Mouse (Mus musculus): ENCODE data around the gene Ift80. TPM values are rescaled to one million over a fixed set of nuclear protein-coding genes. Genes with fewer than 3 reads are reported as not detected.
"Not testable (repeated sequence)": the region's sequence is repeated elsewhere in the genome, so short reads cannot be mapped to it uniquely, and the experiment has no call there.

Ift80 gene
- total RNA-seq (2021): 10 to 100 TPM; 22.3 to 23.9 TPM

DNA sequence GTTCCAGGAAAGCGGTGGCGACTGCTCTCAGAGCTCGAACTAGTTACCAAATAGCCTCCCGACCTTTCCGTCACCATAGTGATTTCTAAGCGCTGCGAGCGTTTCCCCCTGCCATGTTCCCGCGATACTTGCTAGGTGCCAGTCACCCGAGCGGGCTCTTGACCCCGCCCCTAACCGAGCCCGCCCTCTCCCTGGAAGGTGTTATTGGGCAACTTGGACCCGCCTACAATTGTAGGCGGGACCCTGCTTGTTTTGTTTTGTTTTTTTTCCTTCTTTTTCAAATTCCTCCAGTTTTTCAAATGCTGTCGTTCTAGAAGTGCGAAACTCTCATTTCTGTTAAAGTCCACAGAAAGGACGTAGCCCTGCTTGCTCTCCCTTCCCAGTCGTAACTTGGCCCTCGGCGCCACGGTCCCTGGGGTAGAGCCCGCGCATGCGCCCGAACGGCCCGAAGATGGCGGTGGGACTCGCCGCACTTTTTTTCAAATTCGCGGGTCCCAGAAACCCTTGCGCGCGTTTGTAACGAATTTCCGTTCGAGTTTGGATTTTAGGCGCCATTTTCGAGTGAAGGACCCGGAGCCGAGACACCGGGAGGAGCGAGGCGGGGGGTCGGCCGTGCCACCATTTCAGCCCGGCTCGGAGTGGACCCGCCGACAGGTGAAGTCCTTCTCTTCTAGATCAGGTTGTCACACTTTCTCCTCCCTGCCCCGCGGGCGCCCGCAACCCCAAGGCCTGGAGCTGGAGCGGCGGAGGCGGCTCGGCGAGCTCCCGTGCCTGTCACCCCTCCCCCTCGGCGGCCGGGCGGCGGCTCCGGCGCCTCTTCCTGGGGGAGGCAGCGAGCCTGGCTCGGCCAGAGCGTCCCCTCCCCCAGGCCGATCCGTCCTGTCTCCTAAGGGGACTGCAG is at the start of gene Ift80, which contains the start of gene Smc4:
Ift80 (minus strand) TSS at position 134 of the 901 bp plus-strand sequence.
Smc4 (plus strand) TSS at position 302 of the 901 bp plus-strand sequence.
- peak; percentile 94 to 96 for DNase-seq (ENCODE audit: low spot score in 2 of 2)
- intact Hi-C loops (cut with DNase I): loop anchor here (2.0 kb wide), 1 partner anchor 40 kb away; the partner anchor contains the start of gene Trim59

DNA sequence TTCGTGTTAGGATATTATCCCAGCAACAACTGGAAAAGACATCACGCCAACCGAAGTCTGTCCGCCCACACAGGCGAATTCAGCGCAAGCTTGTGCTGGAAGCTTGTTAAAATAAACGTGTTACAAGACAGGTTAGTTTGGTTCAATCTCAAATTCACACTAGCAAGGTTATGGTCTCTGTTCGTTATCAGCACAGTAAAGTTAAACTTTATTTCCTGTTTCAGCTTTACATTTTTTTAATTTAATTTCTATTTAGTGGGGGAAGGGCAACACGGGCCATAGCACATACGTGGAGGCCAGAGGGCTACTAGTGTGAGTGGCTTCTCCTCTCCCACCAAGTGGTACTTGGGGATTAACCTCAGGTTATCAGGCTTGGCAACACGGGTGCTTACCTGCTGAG is 47.5 kb upstream of the Ift80 start:
- no peak for DNase-seq (ENCODE audit: low spot score in 2 of 2)
- intact Hi-C loops (cut with DNase I): no loop called here

DNA sequence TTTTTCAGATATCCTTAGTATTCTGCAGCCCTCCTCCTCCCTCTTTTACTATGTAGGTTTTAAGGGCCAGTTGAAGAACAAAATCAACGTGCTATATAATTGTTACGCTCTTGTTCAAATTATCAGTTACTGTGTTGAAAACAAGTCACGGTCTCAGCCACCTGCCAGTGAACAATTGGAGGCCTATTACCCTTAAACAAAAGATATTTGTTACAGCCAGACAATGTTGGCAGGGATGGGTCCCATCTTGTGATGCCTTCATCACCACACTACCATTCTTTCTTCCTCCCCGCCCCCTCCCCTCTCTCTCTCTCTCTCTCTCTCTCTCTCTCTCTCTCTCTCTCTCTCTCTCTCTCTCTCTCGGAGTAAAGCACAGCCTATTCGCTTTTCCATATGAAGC is 44.6 kb upstream of the Ift80 start:
- DNase-seq (ENCODE audit: low spot score in 2 of 2): peak in 1 of 2 experiments; percentile 25
- intact Hi-C loops (cut with DNase I): no loop called here

DNA sequence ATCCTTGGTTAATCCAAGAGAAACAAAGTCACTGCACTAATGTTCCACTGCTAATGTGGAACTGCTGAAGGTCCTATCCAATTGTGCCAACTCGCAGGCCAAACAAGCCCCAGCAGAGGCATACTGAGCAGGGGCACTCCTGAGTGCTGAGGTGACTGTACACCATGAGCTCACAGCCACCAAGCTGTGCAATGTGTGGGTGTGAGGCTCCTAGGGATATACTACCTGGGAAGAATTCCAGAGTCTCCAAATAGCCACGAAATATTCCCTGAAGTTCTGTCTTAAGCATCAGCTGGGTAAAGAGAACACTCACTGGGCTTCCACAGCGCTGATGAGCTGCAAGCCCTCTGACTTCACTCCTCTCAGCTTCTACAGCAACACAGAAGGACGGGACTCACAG is 43.3 kb upstream of the Ift80 start:
- intact Hi-C loops (cut with DNase I): no loop called here
- DNase-seq (ENCODE audit: low spot score in 2 of 2): peak in 1 of 2 experiments; percentile 28

DNA sequence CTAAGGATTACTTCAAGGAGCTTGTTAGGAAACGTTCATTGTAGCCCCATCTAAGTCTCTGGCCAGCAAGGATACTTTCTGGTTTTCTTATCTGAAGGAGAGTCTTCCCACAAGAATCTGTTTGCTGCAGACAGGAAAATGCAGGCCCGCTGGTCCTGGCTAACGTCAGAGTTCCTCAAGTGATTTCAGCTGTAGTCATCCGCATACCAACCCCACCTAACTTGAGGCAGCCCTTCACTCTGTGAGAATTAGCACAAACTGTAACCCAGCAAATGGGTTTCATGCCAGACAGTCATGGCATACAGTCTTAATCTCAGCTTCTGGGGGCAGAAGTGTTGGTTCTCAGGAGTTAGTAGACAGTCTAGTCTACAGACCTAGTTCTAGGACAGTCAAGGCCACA is 42.1 kb upstream of the Ift80 start:
- intact Hi-C loops (cut with DNase I): no loop called here
- no peak for DNase-seq (ENCODE audit: low spot score in 2 of 2)

DNA sequence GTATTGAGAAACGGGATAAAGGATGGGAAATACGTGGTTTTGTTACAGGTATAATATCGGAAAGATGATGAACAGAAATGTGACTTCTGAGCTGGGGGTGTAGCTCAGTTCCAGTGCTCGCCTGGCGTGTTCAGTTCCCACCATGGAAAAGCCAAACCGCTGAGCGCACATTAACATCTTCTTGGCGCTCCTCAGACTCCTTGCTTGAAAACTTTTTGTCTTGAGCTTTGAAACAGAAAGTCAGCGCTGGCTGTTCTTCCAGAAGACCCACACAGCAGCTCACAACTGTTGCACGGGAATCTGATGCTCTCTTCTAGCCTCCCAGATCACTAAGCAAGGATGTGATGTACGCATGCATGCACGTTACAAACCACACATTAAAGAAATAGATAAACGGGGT is 41.4 kb upstream of the Ift80 start:
- intact Hi-C loops (cut with DNase I): loop anchor here (2.0 kb wide), 1 partner anchor 41 kb away; the partner anchor contains the start of genes Ift80 and Smc4
- DNase-seq (ENCODE audit: low spot score in 2 of 2): no peak

DNA sequence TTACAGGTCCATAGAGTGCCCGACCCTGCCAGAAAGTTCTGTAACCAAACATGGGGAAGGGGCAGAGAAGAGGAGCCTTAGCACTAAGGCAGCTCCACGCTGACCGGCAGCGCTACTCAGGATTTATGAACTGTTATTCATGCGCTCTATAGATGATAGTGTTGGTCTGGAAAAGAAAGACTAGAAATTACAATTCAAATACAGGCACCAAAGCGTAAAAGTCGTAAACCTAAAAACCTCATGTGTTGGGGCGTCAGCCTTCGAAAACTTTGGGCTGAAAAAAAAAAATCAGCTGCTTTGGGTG is 41.0 kb upstream of the Ift80 start:
- intact Hi-C loops (cut with DNase I): loop anchor here (2.0 kb wide), 1 partner anchor 41 kb away; the partner anchor contains the start of genes Ift80 and Smc4
- peak in 1 of 2 experiments; percentile 12 for DNase-seq (ENCODE audit: low spot score in 2 of 2)

DNA sequence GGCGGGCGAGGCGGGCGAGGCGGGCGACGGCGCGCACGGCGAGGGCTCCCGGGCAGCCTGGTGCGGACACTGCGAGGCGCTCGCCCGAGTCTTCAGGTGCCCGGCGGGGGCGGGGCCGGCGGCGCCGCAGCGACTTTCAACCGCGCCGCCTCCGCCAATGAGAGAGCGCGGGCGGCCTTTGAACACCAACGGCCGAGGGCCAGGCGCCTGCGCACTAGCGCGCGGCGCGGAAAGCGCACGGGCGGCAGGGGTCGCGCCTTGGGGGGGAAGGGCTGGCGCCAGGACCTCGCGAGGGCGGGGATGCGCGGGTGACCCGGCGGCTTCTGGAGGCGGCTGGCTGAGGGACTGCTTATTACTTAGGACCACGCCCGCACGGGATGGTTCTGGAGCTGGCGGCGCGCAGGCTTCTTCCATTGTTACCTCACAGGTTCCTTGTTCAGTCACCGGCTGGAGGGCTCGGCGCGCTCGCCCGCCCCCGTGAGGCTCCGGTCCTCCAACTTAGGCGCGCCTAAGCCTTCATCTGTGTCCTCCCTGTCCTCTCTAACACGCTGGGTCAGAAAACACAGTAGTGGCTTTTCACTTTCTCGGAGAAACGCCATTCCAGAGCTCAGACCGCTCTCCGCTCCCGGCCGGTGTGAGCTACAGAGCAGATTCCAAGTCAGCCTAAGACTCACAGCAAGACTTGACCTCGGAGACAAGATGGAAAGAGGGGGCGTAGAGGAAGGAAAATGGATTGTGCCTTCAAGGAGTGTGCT is 40.5 kb upstream of the Ift80 start, which contains the start of gene Trim59:
Trim59 (minus strand) TSS at position 111 of the 755 bp plus-strand sequence.
- DNase-seq (ENCODE audit: low spot score in 2 of 2): peak; percentile 90 to 92
- intact Hi-C loops (cut with DNase I): loop anchor here (2.0 kb wide), 1 partner anchor 40 kb away; the partner anchor contains the start of genes Ift80 and Smc4

DNA sequence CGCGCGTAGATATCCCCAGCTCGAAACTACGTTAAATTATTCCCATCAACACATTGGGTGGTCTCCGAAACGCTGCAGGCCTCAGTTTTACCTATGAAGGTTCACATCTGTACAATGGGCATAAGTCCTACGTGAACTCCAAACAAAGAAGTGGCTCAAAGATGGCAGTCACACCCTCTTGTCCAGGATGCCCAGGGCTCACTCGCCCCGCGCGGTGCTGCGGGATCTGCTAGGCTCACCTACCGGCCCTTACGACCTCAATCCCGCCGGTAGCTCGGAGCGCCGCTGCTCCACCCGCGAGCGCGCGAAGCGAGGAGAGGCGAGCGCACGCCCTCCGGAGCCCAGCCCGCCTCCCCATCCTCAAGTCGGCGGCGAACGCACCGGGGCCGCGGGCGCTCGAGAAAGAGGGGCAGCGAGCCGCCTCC is 39.8 kb upstream of the Ift80 start:
- intact Hi-C loops (cut with DNase I): loop anchor here (2.0 kb wide), 1 partner anchor 39 kb away; the partner anchor contains the start of genes Ift80 and Smc4
- no peak for DNase-seq (ENCODE audit: low spot score in 2 of 2)

DNA sequence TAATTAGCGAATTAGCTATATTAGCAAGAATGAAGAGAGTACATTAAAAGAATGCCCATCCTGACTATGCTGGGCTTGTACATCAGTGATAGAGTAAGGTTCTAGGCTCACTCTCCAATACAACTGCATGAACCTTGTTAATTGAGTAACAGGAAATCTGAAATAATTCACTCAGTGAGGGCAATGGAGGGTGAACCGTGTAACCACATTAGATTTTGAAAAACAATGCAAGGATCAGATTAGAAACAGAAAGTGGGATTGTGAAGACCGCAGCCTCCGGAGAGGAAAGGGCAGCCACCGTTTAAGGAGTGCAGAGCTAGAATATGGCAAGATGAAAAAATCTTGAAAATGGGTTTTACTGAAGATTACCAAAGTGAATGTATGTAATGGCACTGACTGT is 36.9 kb upstream of the Ift80 start:
- no peak for DNase-seq (ENCODE audit: low spot score in 2 of 2)
- intact Hi-C loops (cut with DNase I): no loop called here

DNA sequence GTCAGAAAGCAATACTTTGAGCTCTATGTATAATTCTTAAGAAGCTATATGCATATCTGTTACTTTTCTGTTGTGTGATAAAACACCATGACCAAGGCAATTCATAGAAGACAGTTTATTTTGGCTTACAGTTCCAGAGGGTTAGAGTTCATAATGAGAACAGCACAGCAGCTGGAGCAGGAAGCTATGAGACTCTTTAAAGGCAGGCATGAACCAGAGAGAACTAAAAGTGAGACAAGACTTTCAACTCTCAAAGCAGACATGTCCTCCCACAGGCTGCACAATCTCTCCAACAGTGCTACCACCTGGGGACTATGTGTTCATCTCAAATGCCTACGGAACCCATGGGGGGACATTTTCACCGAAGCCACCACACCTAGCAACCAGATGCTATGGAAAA is 35.7 kb upstream of the Ift80 start:
- intact Hi-C loops (cut with DNase I): no loop called here
- DNase-seq (ENCODE audit: low spot score in 2 of 2): no peak

DNA sequence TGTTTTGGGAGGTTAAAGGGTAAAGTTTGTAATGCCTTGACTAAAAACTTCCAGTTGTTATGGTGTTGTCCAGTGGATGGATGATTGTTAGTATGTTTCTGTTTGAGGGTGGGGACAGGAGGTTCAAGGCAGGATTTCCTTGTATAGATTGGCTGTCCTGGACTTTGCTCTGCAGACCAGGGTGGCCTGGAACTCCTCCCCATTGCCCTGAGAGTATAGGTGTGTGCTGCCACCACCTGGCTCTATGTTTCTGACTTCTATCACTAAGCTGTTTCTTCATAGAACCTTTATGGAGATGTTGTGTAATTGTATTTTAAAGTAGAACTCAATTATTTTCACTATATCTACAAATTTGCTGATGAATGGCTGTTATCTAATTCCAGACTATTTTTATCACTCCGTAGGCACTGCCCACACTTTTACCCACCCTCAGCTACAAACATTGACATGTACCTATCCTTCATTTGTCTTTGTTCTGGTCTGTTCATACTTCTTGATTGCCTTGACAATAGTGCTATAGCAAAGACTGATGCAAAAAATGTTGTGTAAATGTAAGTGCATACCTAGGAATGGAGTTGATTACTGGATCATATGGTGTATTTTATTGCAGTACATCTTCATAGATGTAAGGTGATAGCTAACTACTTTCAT is 21.9 kb upstream of the Ift80 start:
- intact Hi-C loops (cut with DNase I): no loop called here
- DNase-seq (ENCODE audit: low spot score in 2 of 2): no peak

DNA sequence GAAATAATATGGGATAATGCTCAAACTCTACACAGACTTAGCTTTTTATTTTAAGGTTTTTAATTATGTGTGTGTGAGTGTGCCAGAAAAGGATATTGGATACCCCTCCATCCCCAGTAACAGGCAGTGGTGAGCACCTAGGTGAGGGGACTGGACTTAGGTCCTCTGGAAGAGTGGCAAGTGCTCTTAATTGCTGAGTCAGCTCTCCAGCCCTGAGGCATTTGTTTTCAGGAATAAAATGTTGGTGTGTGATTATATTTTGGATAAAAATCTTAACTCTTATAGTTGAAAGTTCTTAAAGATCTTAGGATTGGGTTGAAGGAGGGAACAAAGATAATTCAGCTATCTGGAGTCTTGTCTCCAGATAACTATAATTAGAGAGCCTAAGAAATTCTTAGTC is 16.4 kb upstream of the Ift80 start:
- intact Hi-C loops (cut with DNase I): no loop called here
- DNase-seq (ENCODE audit: low spot score in 2 of 2): no peak

DNA sequence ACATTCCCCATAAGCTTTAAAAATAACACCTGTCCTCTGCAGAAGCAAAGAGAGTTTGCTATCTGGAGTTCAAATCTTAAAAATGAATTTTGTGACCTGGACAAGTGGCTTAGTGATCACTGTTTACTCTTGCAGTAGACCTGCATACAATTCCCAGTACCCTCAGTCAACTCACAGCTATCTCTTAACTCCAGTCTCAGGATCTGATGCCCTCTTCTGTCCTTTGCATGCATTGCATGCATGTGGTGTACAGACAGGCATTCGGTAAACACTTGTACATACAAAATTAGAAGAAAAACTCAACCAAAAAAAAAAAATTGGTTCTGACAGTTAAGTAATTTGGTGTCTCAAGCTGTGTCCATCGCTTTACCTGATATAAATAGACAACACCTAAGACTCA is 15.9 kb upstream of the Ift80 start:
- intact Hi-C loops (cut with DNase I): no loop called here
- DNase-seq (ENCODE audit: low spot score in 2 of 2): no peak

DNA sequence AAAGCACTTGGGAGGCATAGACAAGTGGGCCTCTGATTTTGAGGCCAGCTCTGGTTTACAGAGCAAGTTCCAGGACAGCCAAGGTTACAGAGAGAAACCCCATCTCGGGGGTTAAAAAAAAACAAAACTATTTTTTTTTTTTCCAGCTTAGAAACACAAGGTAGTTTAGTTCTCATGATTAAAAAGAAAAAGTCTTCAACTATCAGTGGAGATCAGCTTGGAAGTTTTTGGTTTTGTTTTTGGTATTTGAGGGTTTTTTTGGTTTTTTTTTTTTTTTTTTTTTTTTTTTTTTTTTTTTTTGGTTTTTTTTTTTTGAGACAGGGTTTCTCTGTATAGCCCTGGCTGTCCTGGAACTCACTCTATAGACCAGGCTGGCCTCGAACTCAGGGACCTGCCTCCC is 14.3 kb upstream of the Ift80 start:
- intact Hi-C loops (cut with DNase I); DNase-seq (ENCODE audit: low spot score in 2 of 2): not testable (repeated sequence)

DNA sequence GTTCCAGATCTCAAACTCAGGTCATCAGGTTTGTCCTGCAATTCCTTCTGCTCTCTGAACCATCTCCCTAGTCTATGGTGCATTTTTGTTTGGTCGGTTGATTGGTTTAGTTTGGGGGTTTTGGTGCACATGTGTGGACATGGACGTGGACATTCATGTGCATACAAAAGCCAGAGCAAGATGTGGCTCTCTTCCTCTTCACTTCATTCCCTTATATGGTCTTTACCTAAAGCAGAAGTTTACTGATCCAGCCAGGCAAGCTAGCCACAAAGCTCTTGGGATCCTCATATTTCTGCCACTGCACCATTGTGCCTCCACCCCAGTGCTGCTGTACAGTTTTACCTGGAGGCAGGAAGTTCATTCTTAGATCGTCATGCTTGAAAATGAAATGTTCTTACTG is 12.8 kb upstream of the Ift80 start:
- DNase-seq (ENCODE audit: low spot score in 2 of 2): no peak
- intact Hi-C loops (cut with DNase I): no loop called here

DNA sequence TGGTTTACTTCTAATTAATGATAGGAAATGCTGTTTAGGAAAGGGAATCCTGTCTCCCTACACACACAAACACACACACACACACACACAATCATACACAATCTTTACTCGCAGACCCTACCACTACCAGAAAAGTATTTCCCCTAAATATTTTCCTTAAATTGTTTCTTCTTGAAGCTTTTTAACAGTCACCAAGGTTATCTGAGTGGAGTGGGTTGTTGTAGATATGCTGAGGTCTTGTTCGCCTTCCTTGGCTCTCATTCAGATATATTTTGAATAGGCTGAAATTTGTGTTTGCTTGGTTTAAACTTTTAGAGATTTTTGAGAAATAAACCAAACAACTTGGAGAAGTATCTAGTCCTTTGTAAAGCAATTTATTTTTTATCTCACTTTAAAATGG is 4.5 kb upstream of the Ift80 start:
- intact Hi-C loops (cut with DNase I): no loop called here

DNA sequence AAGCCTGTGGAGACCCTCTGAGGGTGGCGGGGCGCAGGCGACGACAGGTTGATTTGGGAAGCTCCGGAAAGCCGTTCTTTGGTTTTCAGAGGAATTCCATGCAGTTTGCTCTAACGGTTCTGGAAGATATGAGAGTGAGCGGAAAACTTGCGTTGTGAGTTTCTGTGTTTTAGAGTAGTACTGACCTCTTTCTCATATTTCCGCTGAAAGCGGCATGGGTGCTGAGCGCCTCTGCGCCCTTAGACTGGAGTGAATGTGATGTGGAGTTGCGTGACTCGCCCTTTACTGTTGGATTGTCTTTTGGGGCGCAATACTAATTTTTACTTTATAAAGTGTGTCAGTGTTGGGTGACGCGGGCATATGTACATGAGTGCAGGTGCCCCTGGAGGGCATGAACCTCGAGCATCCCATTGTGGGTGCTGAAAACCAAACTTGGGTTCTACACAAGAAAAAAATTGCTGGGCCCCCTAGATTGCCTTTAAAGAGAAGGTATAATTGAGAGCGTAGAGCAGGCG is 1.9 kb upstream of the Ift80 start:
- DNase-seq (ENCODE audit: low spot score in 2 of 2): no peak
- intact Hi-C loops (cut with DNase I): no loop called here

More for the DNA sequence above, 4.5 kb upstream of the Ift80 start:
- DNase-seq (ENCODE audit: low spot score in 2 of 2): no peak

Data from left cerebral cortex, postnatal 25 days (tissue).